Mouse (Mus musculus) kidney, adult 10 weeks (tissue): ENCODE data around the gene AU022252. TPM values are rescaled to one million over a fixed set of nuclear protein-coding genes. Genes with fewer than 3 reads are reported as not detected.

Experiments used
- polyA plus RNA-seq: library from polyadenylated mRNA; stranded (reverse); fragments of 350-450 nt; fragmentation: Illumina TruSeq; extraction: RNeasy Lipid Tissue Mini Kit (QIAGEN cat#74804); gene quantifications from one replicate; pipeline ENCODE4 v1.2.3, GENCODE M21; 2014; ENCODE audit warnings: low read depth, low replicate concordance

The AU022252 gene
- 6.7 TPM for polyA plus RNA-seq

GRCm38 (mm10) chr4:119232410-119233255, at the start of gene AU022252, which contains the start of gene P3h1:
TSS of gene AU022252 (minus strand) at chr4:119232712.
TSS of gene P3h1 (plus strand) at chr4:119232915.

GRCm38 (mm10) chr4:119255351-119255750, 22.8 kb upstream of the AU022252 start, which contains the start of gene Cldn19:
TSS of gene Cldn19 (plus strand) at chr4:119255414.

DNA sequence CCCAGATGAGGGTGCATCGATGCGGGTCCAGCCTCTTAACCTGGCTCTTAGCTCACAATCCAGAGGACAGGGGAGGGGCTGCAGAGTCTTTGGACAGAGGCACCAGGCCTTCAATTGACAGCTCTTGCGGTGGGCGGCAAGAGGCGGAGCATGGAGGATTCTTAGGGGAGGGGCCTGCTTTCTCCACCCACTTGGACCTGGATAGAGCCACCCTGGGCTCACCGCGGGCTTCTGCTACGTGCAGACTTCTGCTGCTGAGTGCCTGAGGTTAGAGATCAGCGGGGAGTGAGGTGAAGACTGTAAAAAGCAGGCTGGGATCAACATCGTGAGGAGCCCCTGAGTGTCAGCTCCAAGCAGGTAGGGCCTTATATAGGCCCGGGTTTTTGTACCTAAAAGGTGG, 14.3 kb downstream of the AU022252 start, which contains the start of gene Tmem269:
Tmem269 (minus strand) TSS at position 49 of the 400 bp plus-strand sequence.

GRCm38 (mm10) chr4:119194909-119195581, 37.5 kb downstream of the AU022252 start, which contains the start of gene Svbp:
TSS of gene Svbp (plus strand) at chr4:119195306.

GRCm38 (mm10) chr4:119189864-119190263, 42.6 kb downstream of the AU022252 start, which contains the start of gene Ermap:
TSS of gene Ermap (minus strand) at chr4:119190011.

DNA sequence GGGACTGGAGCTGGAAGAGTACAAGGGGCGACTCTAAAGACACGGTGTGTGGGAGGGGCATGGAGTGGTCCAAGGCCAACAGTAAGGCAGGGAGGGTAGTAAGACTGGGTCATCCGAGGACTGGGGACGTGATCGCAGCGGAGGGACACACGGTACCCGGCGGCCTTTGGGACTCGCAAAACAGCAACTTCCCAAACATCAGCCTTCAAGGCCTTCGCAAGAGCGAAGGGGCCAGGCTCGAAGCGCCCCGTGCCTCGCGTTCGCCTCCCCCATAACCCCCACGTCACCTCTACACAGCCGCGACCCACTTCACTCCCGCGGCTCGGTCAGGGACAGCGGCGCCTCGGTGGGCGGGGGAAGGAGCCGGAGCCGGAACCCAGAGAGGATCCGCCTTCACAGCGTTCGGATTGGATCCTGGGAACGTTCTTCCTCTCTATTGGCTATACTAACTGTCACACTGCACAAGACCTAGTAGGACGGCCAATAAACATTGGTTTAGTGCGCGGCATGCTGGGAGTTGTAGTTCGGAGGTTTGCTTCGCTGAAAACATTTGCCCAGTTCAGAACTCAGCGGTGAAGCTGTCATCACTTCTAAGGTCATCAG, 58.6 kb downstream of the AU022252 start, which contains the start of gene Zfp691:
Zfp691 (minus strand) TSS at position 345 of the 603 bp plus-strand sequence.

Other genes with a start within 250 kb of the AU022252 start
- 6.3 TPM for gene Slc2a1, start 124.0 kb downstream of the AU022252 start, polyA plus RNA-seq
- gene Zfp691, start 58.5 kb downstream of the AU022252 start, polyA plus RNA-seq = 0.53 TPM
- not detected for gene Ermap, start 42.7 kb downstream of the AU022252 start, polyA plus RNA-seq
- gene Svbp, start 37.4 kb downstream of the AU022252 start, polyA plus RNA-seq = 11.5 TPM
- gene Tmem269, start 14.5 kb downstream of the AU022252 start, polyA plus RNA-seq = not detected
- 14.4 TPM for gene P3h1, start 203 bp upstream of the AU022252 start, polyA plus RNA-seq
- gene Cldn19, start 22.7 kb upstream of the AU022252 start, polyA plus RNA-seq = 5.5 TPM
- 618 TPM for gene Ybx1, start 61.9 kb upstream of the AU022252 start, polyA plus RNA-seq
- 21.3 TPM for gene Ppih, start 87.8 kb upstream of the AU022252 start, polyA plus RNA-seq
- 4.3 TPM for gene Ccdc30, start 182.8 kb upstream of the AU022252 start, polyA plus RNA-seq
- gene Ppcs, start 189.7 kb upstream of the AU022252 start, polyA plus RNA-seq = 50.2 TPM
- gene Zmynd12, start 190.1 kb upstream of the AU022252 start, polyA plus RNA-seq = 2.2 TPM